Mouse (Mus musculus): Measurements from ENCODE around the gene Klra3.
"Not testable (repeated sequence)": the region's sequence is repeated elsewhere in the genome, so short reads cannot be mapped to it uniquely, and the experiment has no call there.

Klra3 gene

DNA sequence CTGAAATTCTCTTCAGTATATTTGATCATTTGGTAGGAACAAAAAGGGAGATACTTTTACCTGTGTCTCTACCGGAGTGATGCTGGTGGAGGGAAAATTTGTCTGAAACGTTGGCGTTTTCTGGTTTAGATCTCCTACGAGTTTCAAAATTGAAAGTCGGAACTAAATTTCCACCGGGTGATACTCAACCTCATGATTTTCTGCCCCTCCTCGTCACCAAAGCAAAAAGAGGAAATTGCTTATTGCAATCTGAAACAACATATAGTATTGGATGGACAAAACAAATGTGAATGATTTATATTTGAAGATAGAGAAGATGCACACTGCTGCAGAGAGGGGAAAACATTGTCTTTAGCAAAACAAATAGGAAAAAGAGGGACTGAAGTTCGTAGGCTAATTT lies at the start of gene Klra3:
TSS of gene Klra3 (minus strand) at position 164 of the 400 bp plus-strand sequence.
- DNase-seq = no peak

DNA sequence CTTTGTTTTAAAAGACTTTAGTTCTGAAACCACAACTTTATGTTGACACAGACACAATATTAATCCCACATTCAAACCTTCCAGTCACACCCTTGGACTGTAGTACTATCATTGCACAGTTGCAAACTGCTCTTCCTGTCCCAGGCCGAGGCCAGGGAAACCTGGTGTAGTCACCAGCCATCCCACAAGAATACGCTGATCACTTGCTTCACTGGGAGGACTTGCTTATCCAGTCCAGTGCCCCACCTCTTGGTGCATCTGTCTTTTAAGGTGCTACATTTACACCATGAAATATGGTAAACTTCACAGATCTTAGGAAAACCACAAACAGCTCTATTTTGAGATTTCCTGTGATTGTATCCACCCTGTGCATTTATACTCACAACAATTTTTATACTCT lies 49.4 kb upstream of the Klra3 start, which contains the start of gene Klra1:
TSS of gene Klra1 (minus strand) at position 125 of the 400 bp plus-strand sequence.
- DNase-seq = no peak

DNA sequence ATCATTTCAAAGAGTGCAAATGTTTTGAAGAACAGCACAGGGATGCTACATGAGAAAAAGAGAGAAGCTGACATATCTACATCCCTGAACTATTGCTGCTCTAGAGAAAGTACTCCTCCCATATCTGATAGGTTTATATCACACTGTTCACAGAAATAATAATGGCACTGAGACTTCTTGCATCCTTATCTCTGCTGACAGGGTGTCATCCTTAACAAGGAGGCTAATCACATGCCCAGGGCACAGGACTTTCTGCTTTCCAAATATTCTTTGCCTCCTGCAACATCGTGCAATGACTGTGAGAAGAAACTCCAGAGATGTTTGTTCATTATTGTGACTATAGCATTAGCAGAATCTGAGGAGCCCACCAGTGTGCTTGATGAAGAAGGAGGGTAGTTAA lies 48.4 kb upstream of the Klra3 start:
- DNase-seq = no peak

DNA sequence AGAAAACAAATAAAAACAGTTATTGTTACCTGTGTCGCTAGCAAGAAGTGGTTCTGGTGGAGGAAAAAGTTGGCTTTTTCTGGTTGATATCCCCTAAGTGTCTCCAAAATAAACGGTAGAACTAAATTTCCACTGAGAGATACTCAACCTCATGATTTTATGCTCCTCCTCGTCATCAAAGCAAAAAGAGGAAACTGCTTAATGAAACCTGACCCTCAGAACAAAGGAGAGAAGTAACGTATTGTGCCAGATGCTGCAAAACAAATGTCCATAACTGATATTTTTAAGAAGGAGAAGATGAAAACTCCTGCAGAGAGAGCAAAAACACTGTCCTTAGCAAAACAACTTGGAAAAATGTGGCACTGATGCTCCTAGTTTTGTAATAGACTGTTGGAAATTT lies 45.0 kb upstream of the Klra3 start:
- no peak for DNase-seq

- DNase-seq = not testable (repeated sequence)
Measured at GRCm38 (mm10) chr6:130345381-130345780, 8.0 kb upstream of the Klra3 start.

- not testable (repeated sequence) for DNase-seq
Measured at GRCm38 (mm10) chr6:130341973-130342372, 4.6 kb upstream of the Klra3 start.

GRCm38 (mm10) chr6:130287984-130288649 lies 49.3 kb downstream of the Klra3 start:
- no peak for DNase-seq

DNA sequence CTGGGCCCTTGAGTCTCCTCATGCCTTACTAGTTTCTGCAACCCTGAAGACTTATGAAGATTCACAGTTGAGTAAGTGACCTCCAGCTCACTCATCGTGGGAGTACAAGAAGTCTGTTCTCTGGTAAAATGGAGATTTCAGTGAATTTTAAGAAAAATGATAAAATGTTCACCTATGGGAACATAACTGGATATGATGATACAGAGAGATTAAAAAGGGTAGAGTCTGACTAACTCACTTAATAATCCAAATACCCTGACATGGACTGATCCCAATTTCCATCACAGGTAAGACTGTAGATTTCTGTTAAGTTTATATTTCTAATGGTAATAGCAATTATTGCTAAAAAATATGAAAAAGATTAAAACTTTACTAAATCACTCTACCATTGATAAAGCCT lies 55.5 kb downstream of the Klra3 start, which contains the start of gene Klra10:
TSS of gene Klra10 (minus strand) at position 101 of the 400 bp plus-strand sequence.
- DNase-seq = not testable (repeated sequence)

All from cerebellum, postnatal 10 days (tissue).